Mouse (Mus musculus) forebrain, embryonic 13.5 days (tissue): Measurements from ENCODE around the gene Prp2. TPM values are rescaled to one million over a fixed set of nuclear protein-coding genes. Genes with fewer than 3 reads are reported as not detected.
"Not testable (repeated sequence)": the region's sequence is repeated elsewhere in the genome, so short reads cannot be mapped to it uniquely, and the experiment has no call there.

Source experiments
- ATAC-seq: fragments of 200-750 bp; cut with Nextera tagmentation; 2 replicates; pipeline ENCODE4 v1.8.0; 2017
- H3K27ac ChIP-seq: fragments of 300-500 bp; sonication (generic); 2 replicates; pipeline ENCODE4 v1.5.1; 2015; ENCODE audit warnings: inconsistent platforms, mild to moderate bottlenecking, moderate library complexity
- H3K27me3 ChIP-seq: fragments of 300-500 bp; sonication (generic); 2 replicates; pipeline ENCODE4 v1.6.1; 2015; ENCODE audit warnings: mild to moderate bottlenecking, inconsistent platforms
- H3K36me3 ChIP-seq: fragments of 300-500 bp; sonication (generic); 2 replicates; pipeline ENCODE4 v1.6.1; 2015; ENCODE audit warnings: mild to moderate bottlenecking, inconsistent platforms; ENCODE audit not compliant: poor library complexity, severe bottlenecking
- H3K4me1 ChIP-seq: fragments of 300-500 bp; sonication (generic); 2 replicates; pipeline ENCODE4 v1.6.1; 2015; ENCODE audit warnings: inconsistent platforms
- H3K4me2 ChIP-seq: fragments of 300-500 bp; sonication (generic); 2 replicates; pipeline ENCODE4 v1.6.1; 2015; ENCODE audit warnings: inconsistent platforms, mild to moderate bottlenecking, moderate library complexity
- H3K4me3 ChIP-seq: fragments of 300-500 bp; sonication (generic); 2 replicates; pipeline ENCODE4 v1.5.1; 2015; ENCODE audit warnings: mild to moderate bottlenecking, inconsistent platforms
- H3K9ac ChIP-seq: fragments of 300-500 bp; sonication (generic); 2 replicates; pipeline ENCODE4 v1.6.1; 2015; ENCODE audit warnings: mild to moderate bottlenecking, inconsistent platforms
- H3K9me3 ChIP-seq: fragments of 300-500 bp; sonication (generic); replicated peaks from 2 replicates; pipeline ENCODE4 v1.6.1; 2016; ENCODE audit warnings: inconsistent platforms
- WGBS: fragments of 180-500 bp; shearing (Covaris S2); methylation state at CpG from one replicate; pipeline ENCODE4 v1.1.7; 2015; 5-methylcytosine and 5-hydroxymethylcytosine counted together
- polyA plus RNA-seq: library from polyadenylated mRNA; unstranded; fragments of >200 nt; fragmentation: Nextera tagmentation; extraction: Ambion mirVana; gene quantifications from 2 replicates; pipeline ENCODE4 v1.2.1, GENCODE M21; 2015

The Prp2 gene
- not detected in 2 replicates for polyA plus RNA-seq

GRCm38 (mm10) chr6:132595613-132596012 is at the start of gene Prp2:
Gene Prp2, plus strand, starts transcription at chr6:132595913.
- not testable (repeated sequence) for H3K4me1 ChIP-seq, H3K36me3 ChIP-seq, H3K27ac ChIP-seq, H3K9ac ChIP-seq, H3K9me3 ChIP-seq, H3K27me3 ChIP-seq, ATAC-seq, H3K4me3 ChIP-seq, H3K4me2 ChIP-seq
- WGBS, result 78% methylated on average over 2 of the region's 2 CpGs

DNA sequence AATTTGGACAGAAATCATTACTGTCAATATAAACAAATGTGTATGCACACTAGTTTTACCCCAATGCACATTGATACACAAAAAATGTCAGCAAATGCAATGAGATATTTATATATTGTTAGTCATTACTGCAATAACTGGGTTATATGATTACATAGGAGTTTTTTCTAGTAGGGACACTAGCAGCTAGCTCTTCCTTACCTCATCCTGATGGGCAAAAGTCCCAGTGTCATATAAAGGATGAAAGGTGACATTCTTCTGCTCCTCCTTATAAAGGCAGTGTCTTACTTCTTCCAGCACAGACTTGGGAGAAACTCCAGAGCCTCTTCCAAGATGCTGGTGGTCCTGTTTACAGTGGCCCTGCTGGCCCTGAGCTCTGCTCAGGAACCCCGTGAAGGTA is 26.2 kb upstream of the Prp2 start, which contains the start of gene Prh1:
Gene Prh1, plus strand, starts transcription at position 301 of the 400 bp plus-strand sequence.
- 73% methylated on average over 1 of the region's 1 CpGs for WGBS
- ATAC-seq, H3K27me3 ChIP-seq: not testable (repeated sequence)

DNA sequence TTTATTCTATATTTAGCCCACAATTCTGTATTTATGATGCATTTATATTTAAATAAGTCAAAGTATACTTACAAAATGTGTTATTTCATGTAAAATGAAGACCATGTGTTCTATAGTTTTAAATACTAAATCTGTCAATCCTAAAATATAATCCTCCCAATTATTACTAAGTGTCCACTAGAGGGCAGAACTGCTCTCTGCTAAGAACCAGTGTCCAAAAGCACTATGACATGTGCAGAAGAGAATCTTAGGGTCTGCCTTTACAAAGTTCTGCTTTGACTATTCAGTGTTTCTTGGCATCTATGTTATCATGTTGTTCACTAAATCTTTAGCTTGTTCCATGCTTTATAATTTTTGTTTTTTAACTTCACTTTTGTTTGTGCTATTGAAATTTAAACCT is 53.7 kb downstream of the Prp2 start:
- H3K4me2 ChIP-seq, result no peak overlapping the region
- H3K4me1 ChIP-seq, result no peaks in the 10 kb centered on the region
- H3K36me3 ChIP-seq, result no peaks in the 10 kb centered on the region
- no peak overlapping the region for H3K27ac ChIP-seq
- H3K4me3 ChIP-seq, result no peak overlapping the region
- ATAC-seq, result no peak
- no peak overlapping the region for H3K9ac ChIP-seq
- no peaks in the 10 kb centered on the region for H3K9me3 ChIP-seq
- H3K27me3 ChIP-seq, result no peaks in the 10 kb centered on the region

More for the DNA sequence above, 26.2 kb upstream of the Prp2 start, which contains the start of gene Prh1:
- not testable (repeated sequence) for H3K4me2 ChIP-seq, H3K4me3 ChIP-seq, H3K27ac ChIP-seq, H3K9ac ChIP-seq, H3K9me3 ChIP-seq, H3K4me1 ChIP-seq, H3K36me3 ChIP-seq

Other genes with a start within 250 kb of the Prp2 start
- not detected in 2 replicates for gene Gm8882, start 231.8 kb upstream of the Prp2 start, polyA plus RNA-seq
- gene Prh1, start 26.1 kb upstream of the Prp2 start, polyA plus RNA-seq, result not detected in 2 replicates
- gene A630073D07Rik, start 55.6 kb downstream of the Prp2 start, polyA plus RNA-seq, result not detected in 2 replicates
- not detected in 2 replicates for gene Tas2r120, start 61.0 kb downstream of the Prp2 start, polyA plus RNA-seq
- not detected in 2 replicates for gene Tas2r121, start 105.1 kb downstream of the Prp2 start, polyA plus RNA-seq
- not detected in 2 replicates for gene Tas2r122, start 116.0 kb downstream of the Prp2 start, polyA plus RNA-seq
- gene Tas2r115, start 142.1 kb downstream of the Prp2 start, polyA plus RNA-seq, result not detected in 2 replicates
- not detected in 2 replicates for gene Tas2r124, start 158.8 kb downstream of the Prp2 start, polyA plus RNA-seq
- not detected in 2 replicates for gene Tas2r102, start 166.2 kb downstream of the Prp2 start, polyA plus RNA-seq
- not detected in 2 replicates for gene Tas2r136, start 182.2 kb downstream of the Prp2 start, polyA plus RNA-seq
- not detected in 2 replicates for gene Tas2r117, start 206.9 kb downstream of the Prp2 start, polyA plus RNA-seq